Mouse (Mus musculus) lung, postnatal 25 days (tissue): ENCODE measurements around the gene Zbtb18.
"Not testable (repeated sequence)": the region's sequence is repeated elsewhere in the genome, so short reads cannot be mapped to it uniquely, and the experiment has no call there.

Experiments used
- DNase-seq: peaks from one replicate; pipeline ENCODE4 v3.0.0; 2022; ENCODE audit warnings: low spot score

Gene Zbtb18

GRCm38 (mm10) chr1:177447541-177448111, 5.5 kb downstream of the Zbtb18 start:
- DNase-seq: no peak

GRCm38 (mm10) chr1:177448121-177448561, 6.0 kb downstream of the Zbtb18 start:
- no peak for DNase-seq

GRCm38 (mm10) chr1:177448921-177449320, 6.8 kb downstream of the Zbtb18 start:
- no peak for DNase-seq

- DNase-seq: not testable (repeated sequence)
Measured at GRCm38 (mm10) chr1:177449857-177450256, 7.7 kb downstream of the Zbtb18 start.

- no peak for DNase-seq
Measured at GRCm38 (mm10) chr1:177451041-177451440, 8.9 kb downstream of the Zbtb18 start.

- no peak for DNase-seq
Measured at GRCm38 (mm10) chr1:177451991-177452431, 9.9 kb downstream of the Zbtb18 start.

GRCm38 (mm10) chr1:177452987-177453386, 10.8 kb downstream of the Zbtb18 start:
- no peak for DNase-seq

- no peak for DNase-seq
Measured at GRCm38 (mm10) chr1:177453806-177454205, 11.7 kb downstream of the Zbtb18 start.

- no peak for DNase-seq
Measured at GRCm38 (mm10) chr1:177454492-177454891, 12.3 kb downstream of the Zbtb18 start.

- no peak for DNase-seq
Measured at GRCm38 (mm10) chr1:177455466-177455865, 13.3 kb downstream of the Zbtb18 start.

GRCm38 (mm10) chr1:177456208-177456607, 14.1 kb downstream of the Zbtb18 start:
- no peak for DNase-seq

- no peak for DNase-seq
Measured at GRCm38 (mm10) chr1:177456772-177457171, 14.6 kb downstream of the Zbtb18 start.

- DNase-seq: no peak
Measured at GRCm38 (mm10) chr1:177457981-177458380, 15.8 kb downstream of the Zbtb18 start.

GRCm38 (mm10) chr1:177458456-177459389, 16.6 kb downstream of the Zbtb18 start:
- no peak for DNase-seq

GRCm38 (mm10) chr1:177459536-177459935, 17.4 kb downstream of the Zbtb18 start:
- no peak for DNase-seq

- no peak for DNase-seq
Measured at GRCm38 (mm10) chr1:177467150-177467549, 25.0 kb downstream of the Zbtb18 start.

- no peak for DNase-seq
Measured at GRCm38 (mm10) chr1:177468436-177468835, 26.3 kb downstream of the Zbtb18 start.

GRCm38 (mm10) chr1:177470091-177470490, 27.9 kb downstream of the Zbtb18 start:
- peak; percentile 22 for DNase-seq

GRCm38 (mm10) chr1:177470951-177471350, 28.8 kb downstream of the Zbtb18 start:
- DNase-seq: no peak

- no peak for DNase-seq
Measured at GRCm38 (mm10) chr1:177475542-177476197, 33.5 kb downstream of the Zbtb18 start.

- no peak for DNase-seq
Measured at GRCm38 (mm10) chr1:177478578-177478977, 36.4 kb downstream of the Zbtb18 start.

GRCm38 (mm10) chr1:177479356-177480004, 37.3 kb downstream of the Zbtb18 start:
- peak; percentile 59 for DNase-seq
